Mouse (Mus musculus) erythroblast, adult 5-6 weeks (primary cell): ENCODE data around the gene Serpinb9b. TPM values are rescaled to one million over a fixed set of nuclear protein-coding genes. Genes with fewer than 3 reads are reported as not detected.

Experiments
- ATAC-seq: replicated peaks from 2 replicates; pipeline ENCODE4 v1.8.0; 2016; ENCODE audit warnings: moderate number of reproducible peaks, mild to moderate bottlenecking, moderate TSS enrichment, inconsistent platforms; ENCODE audit not compliant: poor library complexity, low FRiP score, severe bottlenecking
- total RNA-seq, 2 experiments: library from RNA; stranded (forward) in 1 of 2; stranded (reverse) in 1 of 2; fragments of 150-400 nt in 1 of 2; fragments of 200-764, 138-1000 nt in 1 of 2; gene quantifications; 2 replicates each; pipeline versions ENCODE4 v1.2.3 to v1.2.4; 2015 to 2017; ENCODE audit warnings: low replicate concordance in 2 of 2

Gene Serpinb9b
- total RNA-seq, 2 experiments from 2014 or later: not detected

DNA sequence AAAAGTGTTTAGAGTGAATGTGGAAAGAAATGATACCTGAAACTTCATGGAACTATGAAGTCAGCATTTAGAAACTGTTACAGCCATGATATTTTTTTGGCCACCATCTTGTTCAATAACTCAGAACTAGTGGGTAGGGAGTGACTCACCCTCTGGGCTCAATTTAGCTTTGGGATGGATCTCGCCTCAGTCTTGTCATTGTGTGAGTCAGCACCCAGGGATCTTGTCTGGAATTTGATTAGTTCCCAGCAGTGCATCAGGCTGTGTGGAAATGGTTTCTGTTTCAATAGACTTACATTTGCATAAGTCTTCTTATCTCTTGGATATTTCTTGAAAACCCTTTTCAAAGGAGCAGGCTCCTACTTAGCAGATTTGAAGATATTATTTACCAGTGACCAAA lies 63.3 kb downstream of the Serpinb9b start:
- no peak for ATAC-seq

DNA sequence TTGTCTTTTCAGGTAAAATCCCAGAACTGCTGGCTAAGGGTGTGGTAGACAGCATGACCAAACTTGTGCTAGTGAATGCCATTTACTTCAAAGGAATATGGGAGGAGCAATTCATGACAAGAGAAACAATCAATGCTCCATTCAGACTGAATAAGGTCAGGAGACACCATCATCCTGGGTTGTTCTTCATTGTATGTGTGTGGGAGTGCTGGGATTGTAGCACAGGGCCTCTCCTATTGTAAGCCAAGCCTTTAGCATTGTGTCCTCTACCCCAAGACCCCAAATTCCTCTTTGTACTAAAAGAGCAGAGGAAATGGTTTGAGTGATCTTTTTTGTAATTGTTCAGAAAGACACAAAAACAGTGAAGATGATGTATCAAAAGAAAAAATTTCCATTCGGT lies 64.1 kb downstream of the Serpinb9b start:
- ATAC-seq: no peak

Other genes with a start within 250 kb of the Serpinb9b start
- gene Mylk4, start 243.5 kb upstream of the Serpinb9b start, total RNA-seq (2015; ENCODE audit: low replicate concordance): 0.21 TPM in 1 of 2 replicates, not detected in the other
- gene Mylk4, start 243.5 kb upstream of the Serpinb9b start, total RNA-seq (2017; ENCODE audit: low replicate concordance): not detected in 2 replicates
- 2.7 and 7.5 TPM in 2 replicates for gene Wrnip1, start 225.4 kb upstream of the Serpinb9b start, total RNA-seq (2015; ENCODE audit: low replicate concordance)
- gene Wrnip1, start 225.4 kb upstream of the Serpinb9b start, total RNA-seq (2017; ENCODE audit: low replicate concordance): 18.2 and 20.5 TPM in 2 replicates
- not detected in 2 replicates for gene D930007J09Rik, start 224.6 kb upstream of the Serpinb9b start, total RNA-seq (2015; ENCODE audit: low replicate concordance)
- gene D930007J09Rik, start 224.6 kb upstream of the Serpinb9b start, total RNA-seq (2017; ENCODE audit: low replicate concordance): not detected in 2 replicates
- gene Serpinb1a, start 176.2 kb upstream of the Serpinb9b start, total RNA-seq (2015; ENCODE audit: low replicate concordance): 141 and 144 TPM in 2 replicates
- gene Serpinb1a, start 176.2 kb upstream of the Serpinb9b start, total RNA-seq (2017; ENCODE audit: low replicate concordance): 133 and 225 TPM in 2 replicates
- not detected in 2 replicates for gene Serpinb1c, start 129.2 kb upstream of the Serpinb9b start, total RNA-seq (2015; ENCODE audit: low replicate concordance)
- gene Serpinb1c, start 129.2 kb upstream of the Serpinb9b start, total RNA-seq (2017; ENCODE audit: low replicate concordance): not detected in 2 replicates
- 24.2 and 40.5 TPM in 2 replicates for gene Serpinb6b, start 62.2 kb upstream of the Serpinb9b start, total RNA-seq (2015; ENCODE audit: low replicate concordance)
- gene Serpinb6b, start 62.2 kb upstream of the Serpinb9b start, total RNA-seq (2017; ENCODE audit: low replicate concordance): 25.4 and 36.4 TPM in 2 replicates
- gene Serpinb9, start 24.2 kb upstream of the Serpinb9b start, total RNA-seq (2015; ENCODE audit: low replicate concordance): 10.9 and 13.3 TPM in 2 replicates
- 10.1 and 11.4 TPM in 2 replicates for gene Serpinb9, start 24.2 kb upstream of the Serpinb9b start, total RNA-seq (2017; ENCODE audit: low replicate concordance)
- gene Serpinb1b, start 51.2 kb downstream of the Serpinb9b start, total RNA-seq (2015; ENCODE audit: low replicate concordance): not detected in 2 replicates
- not detected in 2 replicates for gene Serpinb1b, start 51.2 kb downstream of the Serpinb9b start, total RNA-seq (2017; ENCODE audit: low replicate concordance)
- gene Serpinb9c, start 132.3 kb downstream of the Serpinb9b start, total RNA-seq (2015; ENCODE audit: low replicate concordance): not detected in 2 replicates
- gene Serpinb9c, start 132.3 kb downstream of the Serpinb9b start, total RNA-seq (2017; ENCODE audit: low replicate concordance): not detected in 2 replicates
- not detected in 2 replicates for gene Serpinb9d, start 165.5 kb downstream of the Serpinb9b start, total RNA-seq (2015; ENCODE audit: low replicate concordance)
- gene Serpinb9d, start 165.5 kb downstream of the Serpinb9b start, total RNA-seq (2017; ENCODE audit: low replicate concordance): not detected in 2 replicates
- not detected in 2 replicates for gene Serpinb9e, start 222.2 kb downstream of the Serpinb9b start, total RNA-seq (2015; ENCODE audit: low replicate concordance)
- not detected in 2 replicates for gene Serpinb9e, start 222.2 kb downstream of the Serpinb9b start, total RNA-seq (2017; ENCODE audit: low replicate concordance)